Mouse (Mus musculus): ENCODE results near the gene Cracr2a.
"Not testable (repeated sequence)": the region's sequence is repeated elsewhere in the genome, so short reads cannot be mapped to it uniquely, and the experiment has no call there.

Cracr2a gene

GRCm38 (mm10) chr6:127561231-127562020 is at the start of gene Cracr2a:
TSS of gene Cracr2a (plus strand) at chr6:127561338.
- DNase-seq = peak; percentile 92

DNA sequence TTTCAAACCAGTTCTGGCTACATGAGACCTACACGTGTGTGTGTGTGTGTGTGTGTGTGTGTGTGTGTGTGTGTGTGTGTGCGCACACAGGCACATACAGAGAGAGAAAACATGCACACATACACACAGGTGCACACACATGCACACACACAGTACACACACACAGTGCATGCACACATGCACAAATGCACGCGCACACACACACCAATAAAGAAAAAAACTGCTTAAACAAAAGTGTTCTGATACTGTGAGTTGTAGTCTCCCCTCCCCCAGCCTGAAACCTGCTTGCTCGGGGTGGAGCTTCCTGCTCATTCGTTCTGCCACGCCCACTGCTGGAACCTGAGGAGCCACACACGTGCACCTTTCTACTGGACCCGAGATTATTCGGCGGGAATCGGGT is 47.4 kb upstream of the Cracr2a start:
- not testable (repeated sequence) for DNase-seq

GRCm38 (mm10) chr6:127521176-127521575 is 40.0 kb upstream of the Cracr2a start:
- no peak for DNase-seq

DNA sequence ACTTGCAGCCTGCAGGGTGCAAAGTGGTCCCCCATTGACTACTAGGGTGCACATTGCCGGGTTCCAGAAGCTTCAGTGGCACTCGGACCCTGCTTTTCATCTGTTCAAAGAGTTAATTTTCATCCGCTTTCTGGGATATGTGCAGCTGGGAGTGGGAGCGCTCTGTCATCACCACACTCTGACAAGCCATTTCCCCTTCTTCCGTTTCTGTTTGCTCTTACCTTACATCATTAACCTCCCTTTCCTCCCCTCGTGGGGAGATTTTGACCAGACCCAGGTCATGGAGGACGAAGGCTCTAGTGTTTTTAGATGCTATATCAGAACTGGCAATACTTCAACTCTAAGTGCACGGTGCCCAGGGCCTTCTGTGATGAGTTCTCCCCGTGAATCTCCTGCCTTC is 38.8 kb upstream of the Cracr2a start:
- DNase-seq = no peak

- DNase-seq = peak; percentile 71
These were observed 36.7 kb upstream of the Cracr2a start for GRCm38 (mm10) chr6:127524442-127524841.

DNA sequence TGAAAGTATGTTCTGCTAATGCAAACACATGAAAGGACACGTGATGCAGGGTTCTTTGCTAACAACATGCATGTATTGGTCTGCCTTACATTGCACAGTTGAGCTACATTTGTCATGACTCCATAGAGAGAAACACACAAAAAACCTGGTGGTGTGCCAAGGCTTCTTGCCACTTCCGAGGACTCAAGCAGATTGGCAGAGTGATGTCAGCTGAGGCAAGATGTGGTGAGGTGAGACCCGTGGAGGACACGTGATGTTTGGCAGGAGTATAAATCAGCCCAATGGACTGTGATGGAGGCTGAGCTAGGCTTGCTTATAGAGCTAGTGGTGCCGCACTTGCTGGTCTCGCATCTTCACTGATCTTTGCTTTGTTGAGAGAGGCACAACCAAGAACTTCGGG is 32.5 kb upstream of the Cracr2a start:
- no peak for DNase-seq

DNA sequence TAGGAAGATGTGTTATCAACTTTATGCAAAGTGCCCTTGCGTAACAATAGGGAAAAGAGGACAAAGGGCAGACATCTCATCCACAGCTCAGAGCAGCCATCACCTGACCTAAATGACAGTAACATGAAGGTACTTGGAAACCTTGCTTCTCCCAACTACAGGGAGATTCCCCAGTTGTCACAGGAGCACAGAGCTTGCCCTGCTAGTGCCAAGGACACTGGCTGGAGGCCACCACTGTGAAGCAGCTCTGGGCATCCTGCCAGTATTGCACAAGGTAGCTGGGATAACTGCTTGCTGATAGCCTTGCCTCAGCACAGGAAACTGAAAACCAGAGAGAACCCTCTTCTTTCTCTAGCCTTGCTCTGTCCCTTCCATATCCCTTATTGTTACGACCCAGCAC is 31.7 kb upstream of the Cracr2a start:
- no peak for DNase-seq

GRCm38 (mm10) chr6:127530206-127530605 is 30.9 kb upstream of the Cracr2a start:
- no peak for DNase-seq

DNA sequence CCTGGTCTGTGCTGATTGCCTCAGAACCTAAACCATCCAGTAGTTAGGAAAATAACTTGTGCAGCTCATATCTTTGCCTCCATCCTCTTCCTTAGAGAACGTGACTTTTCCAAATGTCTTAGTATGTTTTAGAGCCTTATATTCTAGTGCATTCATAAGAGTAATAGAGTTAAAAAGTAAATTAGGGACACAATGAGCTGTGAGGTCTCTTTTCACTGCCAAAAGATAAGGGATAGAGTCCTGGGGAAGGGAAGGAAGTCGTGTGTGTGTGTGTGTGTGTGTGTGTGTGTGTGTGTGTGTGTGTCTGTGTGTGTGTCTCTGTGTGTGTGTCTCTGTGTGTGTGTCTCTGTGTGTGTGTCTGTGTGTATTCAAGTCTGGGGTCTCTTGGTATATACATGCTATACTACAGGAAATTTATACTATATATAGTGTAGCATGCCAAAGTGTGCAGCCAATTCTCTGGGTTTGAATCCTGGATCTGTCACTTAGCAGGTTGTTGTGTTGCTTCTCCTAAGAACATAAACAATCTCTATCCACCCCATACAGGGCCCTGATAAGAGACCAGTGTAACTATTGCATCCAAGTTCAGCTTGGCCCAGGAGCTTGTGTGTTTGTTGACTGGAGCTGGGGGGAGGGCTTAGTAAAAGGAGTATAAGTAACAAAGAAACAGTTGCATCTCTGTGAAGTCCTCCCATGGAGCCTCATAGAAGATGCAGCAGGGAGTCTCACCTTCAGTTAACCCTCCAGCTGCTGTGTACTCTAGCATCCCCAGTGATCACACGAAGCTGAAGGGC is 29.5 kb upstream of the Cracr2a start:
- no peak for DNase-seq

- no peak for DNase-seq
These were observed 28.8 kb upstream of the Cracr2a start for GRCm38 (mm10) chr6:127532304-127532703.

DNA sequence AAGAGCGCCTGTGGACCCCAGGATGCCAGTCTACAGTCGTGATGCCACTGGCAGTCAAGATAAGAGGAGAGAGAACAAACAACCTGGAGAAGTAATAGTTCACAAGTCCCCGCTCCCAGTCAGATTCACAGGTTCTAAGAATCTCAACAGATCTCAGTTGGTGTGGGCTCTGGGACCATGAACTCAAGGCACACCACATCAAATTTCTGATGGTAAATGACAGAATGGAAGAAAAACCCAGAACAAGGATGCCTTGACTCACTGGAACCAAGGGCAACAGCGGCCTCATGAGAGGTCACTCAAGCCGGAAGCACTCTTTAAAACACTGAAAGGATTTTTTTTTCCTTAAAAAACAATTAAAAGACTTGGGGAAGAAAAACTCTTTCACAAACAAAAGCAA is 27.4 kb upstream of the Cracr2a start:
- DNase-seq = no peak

DNA sequence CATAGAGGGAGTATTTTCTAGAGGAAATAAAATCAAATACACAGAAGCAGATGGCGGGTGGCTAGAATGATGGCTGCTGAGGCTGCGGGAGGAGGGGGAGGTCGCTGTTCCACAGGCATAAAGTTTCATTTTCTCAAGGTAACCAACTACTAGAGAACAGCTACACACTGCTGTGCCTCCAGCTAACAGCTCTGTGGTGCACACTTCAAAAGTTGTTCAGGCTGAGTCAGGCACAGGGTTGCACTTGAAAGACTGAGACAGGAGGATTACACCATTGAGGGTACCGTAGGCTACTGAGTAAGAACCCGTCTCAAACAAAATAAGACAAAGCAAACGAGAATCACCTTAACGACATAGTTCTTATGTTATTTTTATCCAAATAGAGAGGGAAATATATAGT is 24.1 kb upstream of the Cracr2a start:
- no peak for DNase-seq

DNA sequence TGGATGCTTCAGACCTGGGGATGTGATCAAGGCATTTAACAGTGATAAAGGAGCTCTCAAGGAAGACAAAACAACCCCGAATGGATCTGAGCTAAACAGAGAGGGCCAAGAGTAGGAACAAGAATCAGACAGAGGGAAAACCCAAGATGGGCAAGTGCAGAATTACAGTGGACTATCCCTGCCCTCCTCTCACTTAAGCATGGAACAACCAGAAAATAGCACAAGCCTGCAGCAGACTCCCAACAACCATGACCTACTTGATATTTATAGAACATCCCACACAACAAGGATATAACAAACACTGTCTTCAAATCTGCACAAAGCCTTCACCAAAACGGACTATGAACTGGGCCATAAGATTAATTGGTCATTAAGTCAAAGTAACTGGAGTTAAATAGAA is 23.0 kb upstream of the Cracr2a start:
- DNase-seq = no peak

GRCm38 (mm10) chr6:127539226-127539625 is 21.9 kb upstream of the Cracr2a start:
- no peak for DNase-seq

- no peak for DNase-seq
These were observed 21.5 kb upstream of the Cracr2a start for GRCm38 (mm10) chr6:127539659-127540058.

- DNase-seq = no peak
These were observed 20.6 kb upstream of the Cracr2a start for GRCm38 (mm10) chr6:127540517-127540916.

GRCm38 (mm10) chr6:127541617-127542374 is 19.3 kb upstream of the Cracr2a start:
- peak; percentile 67 for DNase-seq

DNA sequence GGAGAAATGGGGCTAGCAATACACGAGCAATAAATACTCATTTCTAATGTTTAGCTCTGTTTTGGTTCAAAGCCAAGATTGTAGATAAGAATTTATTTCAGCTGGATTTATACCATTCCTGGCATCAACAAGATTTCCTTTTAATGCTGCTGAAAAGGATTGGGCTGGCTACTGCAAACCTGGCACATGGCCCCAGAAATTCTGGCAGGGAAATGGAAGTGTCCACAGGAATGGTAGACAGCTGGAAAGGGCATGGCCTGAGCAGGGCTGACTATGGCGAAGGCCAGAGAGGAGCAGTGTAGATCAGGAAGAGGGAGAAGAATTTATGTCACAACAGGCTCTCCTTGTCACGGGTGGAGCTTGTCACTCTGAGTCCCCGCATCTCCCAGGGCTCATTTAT is 14.5 kb upstream of the Cracr2a start:
- no peak for DNase-seq

DNA sequence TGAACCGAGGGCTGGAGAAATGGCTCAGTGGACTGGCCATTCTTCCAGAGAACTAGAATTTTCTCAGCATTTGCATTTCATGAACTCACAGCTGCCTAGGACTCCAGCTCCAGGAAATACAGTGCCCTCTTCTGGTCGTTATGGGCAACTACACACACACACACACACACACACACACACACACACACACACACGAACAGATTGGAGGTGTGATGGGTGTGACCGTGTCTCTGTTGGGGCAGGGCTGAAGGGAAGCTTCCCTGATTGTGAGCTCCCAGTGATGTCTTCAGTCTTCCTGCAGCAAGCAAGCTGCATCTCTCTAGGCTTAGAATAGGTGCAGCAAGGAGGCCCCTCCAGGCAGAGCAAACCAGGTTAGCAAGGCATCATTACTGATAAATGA is 8.2 kb upstream of the Cracr2a start:
- DNase-seq = no peak

- DNase-seq = no peak
These were observed 5.6 kb upstream of the Cracr2a start for GRCm38 (mm10) chr6:127555553-127555952.

- DNase-seq = no peak
These were observed 287 bp upstream of the Cracr2a start for GRCm38 (mm10) chr6:127560872-127561230.

DNA sequence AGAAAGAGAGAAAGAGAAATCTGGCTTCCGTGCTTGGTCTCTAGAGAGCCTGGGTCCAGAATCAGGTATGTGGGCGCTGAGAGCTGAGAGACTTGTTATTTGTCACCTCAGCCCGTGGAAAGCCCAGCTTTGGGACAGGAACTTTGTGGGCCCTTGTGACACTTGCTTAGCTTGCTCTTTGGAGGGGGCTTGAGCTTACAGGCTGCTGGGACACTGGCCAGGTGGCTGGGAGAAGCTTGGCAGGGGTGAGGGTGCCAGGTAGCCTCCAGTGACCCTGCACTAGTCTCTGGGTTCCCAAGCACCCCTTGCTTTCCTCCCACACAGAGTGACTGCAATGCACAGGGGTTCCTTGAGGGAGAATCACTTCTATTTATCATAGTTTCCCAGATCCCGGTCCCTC is 2.4 kb downstream of the Cracr2a start:
- DNase-seq = no peak

DNA sequence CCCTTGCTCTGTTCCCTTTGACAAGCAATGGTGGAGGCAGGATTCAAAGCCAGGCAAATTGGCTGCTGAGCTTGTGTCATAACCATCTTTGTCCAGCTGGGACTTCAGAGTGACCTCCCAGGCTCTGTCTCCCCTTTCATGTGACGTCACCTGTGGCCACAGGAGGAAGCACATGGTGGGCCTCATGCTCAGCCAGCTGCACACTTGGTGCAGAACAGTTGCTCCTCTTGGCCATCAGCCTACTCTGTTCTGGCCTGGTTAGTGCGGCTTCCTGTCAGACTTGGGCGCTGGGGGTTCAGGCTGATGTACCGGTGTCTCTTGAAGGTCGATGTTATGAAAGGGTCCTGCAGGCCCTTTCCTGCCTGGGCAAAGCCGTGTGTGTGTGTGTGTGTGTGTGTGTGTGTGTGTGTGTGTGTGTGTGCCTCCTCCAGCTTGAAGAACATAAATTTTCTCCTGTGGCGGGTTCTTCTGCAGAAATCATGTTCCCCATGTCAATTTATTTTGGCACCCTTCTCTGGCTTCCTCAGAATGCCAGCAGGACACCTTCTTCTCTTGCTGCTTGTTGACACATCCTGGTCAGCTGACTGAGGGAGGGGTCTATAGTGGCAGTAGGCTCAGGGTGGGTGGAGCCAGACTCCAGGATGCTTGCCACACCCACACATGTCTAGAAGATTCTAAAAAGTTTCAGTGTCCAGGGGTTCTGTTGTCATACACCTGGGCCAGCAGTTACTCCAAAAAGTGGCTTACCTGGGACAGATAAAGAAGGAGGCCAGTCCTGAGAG is 5.0 kb downstream of the Cracr2a start:
- DNase-seq = peak; percentile 34
